Mouse (Mus musculus): ENCODE data around the gene Hist1h3f. TPM values are rescaled to one million over a fixed set of nuclear protein-coding genes. Genes with fewer than 3 reads are reported as not detected.
A peak's percentile ranks its signal among the peaks of the same experiment; 100 is the strongest.
"Not testable (repeated sequence)": the region's sequence is repeated elsewhere in the genome, so short reads cannot be mapped to it uniquely, and the experiment has no call there.

The Hist1h3f gene
- total and polyA plus RNA-seq, 3 experiments: 1.2 to 541 TPM; not detected in 1

DNA sequence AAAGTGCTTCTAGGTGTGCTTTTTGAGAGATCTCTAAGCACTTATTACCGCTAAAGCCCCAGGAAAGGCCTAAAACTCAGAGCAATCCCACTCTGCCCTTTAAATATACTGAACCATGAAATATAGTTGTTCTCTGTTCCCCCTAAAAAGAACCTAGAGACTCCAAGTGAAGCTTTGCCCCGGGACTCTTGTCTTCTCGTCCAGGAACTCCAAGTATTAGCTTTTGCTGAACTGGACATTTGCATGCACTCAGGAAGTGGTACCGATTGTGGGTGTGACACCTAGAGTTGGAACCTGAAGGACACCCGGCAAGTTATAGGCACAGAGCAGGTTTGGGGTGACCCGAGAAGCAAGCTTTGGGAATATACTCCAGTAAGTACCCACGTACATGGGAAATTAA, 47.4 kb downstream of the Hist1h3f start:
- H3K4me1 ChIP-seq (ENCODE audit: control insufficient read depth in 1 of 2, insufficient read depth in 2 of 2, low read length in 2 of 2): peaks cover 13 to 31% of the 10 kb centered on the region in 2 experiments
- peaks cover 0 to 33% of the 10 kb centered on the region in 2 experiments; a peak in 2 of 4 replicates for H3K36me3 ChIP-seq (ENCODE audit: control insufficient read depth in 1 of 2, insufficient read depth in 2 of 2, low read length in 2 of 2)
- no peaks in the 10 kb centered on the region for H3K9me3 ChIP-seq (replicated peaks; ENCODE audit: insufficient read depth, low read length)
- H3K79me2 ChIP-seq (ENCODE audit: control insufficient read depth, insufficient read depth, low read length, poor library complexity): no peaks in the 10 kb centered on the region; the same call in 1 of the 2 replicates
- no peak overlapping the region for H3K27ac ChIP-seq (ENCODE audit: control insufficient read depth, low read depth, low read length)
- TF ChIP-seq MXI1 (IDR thresholded peaks at IDR 0.05; ENCODE audit: low read depth, low read length): no peak
- no peak for TF ChIP-seq JUND (IDR thresholded peaks at IDR 0.05; ENCODE audit: low read depth, low read length)
- TF ChIP-seq ZNF384 (IDR thresholded peaks at IDR 0.05; ENCODE audit: low read depth, low read length): no peak
- no peak for TF ChIP-seq TCF12 (IDR thresholded peaks at IDR 0.05; ENCODE audit: low read depth, low read length)
- no peak overlapping the region for H3K4me3 ChIP-seq (ENCODE audit: control insufficient read depth in 1 of 2, insufficient read depth in 1 of 2, low read depth in 2 of 2, low read length in 2 of 2)
- no peaks in the 10 kb centered on the region for H3K27me3 ChIP-seq (ENCODE audit: control insufficient read depth in 1 of 2, insufficient read depth in 2 of 2, low read length in 2 of 2)
- DNase-seq (ENCODE audit: low read depth, low spot score): no peak
- no peak overlapping the region for H3K9ac ChIP-seq (ENCODE audit: control insufficient read depth, low read depth, low read length, poor library complexity, severe bottlenecking)

DNA sequence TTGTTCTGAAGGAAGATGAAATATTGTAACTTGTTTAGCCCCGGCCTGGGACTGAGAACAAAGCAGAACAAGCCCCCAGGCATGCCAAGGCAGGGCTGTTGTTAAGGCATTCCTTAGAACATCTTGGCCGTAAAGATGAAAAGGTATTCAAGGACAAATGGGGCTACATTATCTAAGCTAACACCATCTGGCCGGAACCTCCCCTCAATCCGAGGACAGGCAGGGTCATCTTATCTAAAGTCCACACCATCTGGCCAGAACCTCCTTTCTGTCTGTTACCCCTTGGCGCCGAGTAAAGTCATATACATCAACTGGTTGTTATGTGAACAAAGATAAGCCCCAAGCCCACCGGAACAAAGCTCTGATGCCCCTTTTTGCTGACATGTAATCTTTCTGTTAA, 48.0 kb downstream of the Hist1h3f start:
- H3K27ac ChIP-seq (ENCODE audit: control insufficient read depth, low read depth, low read length); H3K4me3 ChIP-seq (ENCODE audit: control insufficient read depth in 1 of 2, insufficient read depth in 1 of 2, low read depth in 2 of 2, low read length in 2 of 2); H3K9me3 ChIP-seq (replicated peaks; ENCODE audit: insufficient read depth, low read length); H3K9ac ChIP-seq (ENCODE audit: control insufficient read depth, low read depth, low read length, poor library complexity, severe bottlenecking); H3K79me2 ChIP-seq (ENCODE audit: control insufficient read depth, insufficient read depth, low read length, poor library complexity); DNase-seq (ENCODE audit: low read depth, low spot score); H3K27me3 ChIP-seq (ENCODE audit: control insufficient read depth in 1 of 2, insufficient read depth in 2 of 2, low read length in 2 of 2): not testable (repeated sequence)
- Histone ChIP-seq H3K36me3 (ENCODE audit: control insufficient read depth in 1 of 2, insufficient read depth in 2 of 2, low read length in 2 of 2) (peaks cover 0 to 34% of the 10 kb centered on the region in 2 experiments; a peak in 2 of 4 replicates), H3K4me1 (ENCODE audit: control insufficient read depth in 1 of 2, insufficient read depth in 2 of 2, low read length in 2 of 2) (peaks cover 15 to 32% of the 10 kb centered on the region in 2 experiments)

DNA sequence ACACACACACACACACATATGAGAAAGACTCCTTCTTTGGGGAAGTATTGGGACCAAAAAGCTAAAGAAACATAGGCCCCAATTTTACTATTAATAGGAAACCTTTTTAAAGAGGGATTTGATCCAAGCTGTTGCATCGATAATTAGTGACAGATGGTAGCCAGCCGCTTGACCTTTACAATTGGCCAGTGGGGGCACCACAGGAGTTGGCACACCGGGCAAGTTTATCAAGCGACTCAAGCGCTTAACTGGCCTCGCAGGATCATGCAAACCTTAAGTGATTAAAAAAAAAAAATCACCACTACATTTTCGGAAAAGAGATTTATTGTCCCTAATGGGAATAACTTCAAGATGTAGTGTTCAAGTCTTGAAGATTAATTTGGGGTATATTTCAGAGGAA, 48.8 kb downstream of the Hist1h3f start:
- no peaks in the 10 kb centered on the region for H3K79me2 ChIP-seq (ENCODE audit: control insufficient read depth, insufficient read depth, low read length, poor library complexity)
- peaks cover 0 to 31% of the 10 kb centered on the region in 2 experiments; a peak in 2 of 4 replicates for H3K36me3 ChIP-seq (ENCODE audit: control insufficient read depth in 1 of 2, insufficient read depth in 2 of 2, low read length in 2 of 2)
- H3K9ac ChIP-seq (ENCODE audit: control insufficient read depth, low read depth, low read length, poor library complexity, severe bottlenecking): no peak overlapping the region; the same call in 1 of the 2 replicates
- no peaks in the 10 kb centered on the region for H3K9me3 ChIP-seq (replicated peaks; ENCODE audit: insufficient read depth, low read length)
- no peak for DNase-seq (ENCODE audit: low read depth, low spot score)
- no peak overlapping the region for H3K4me3 ChIP-seq (ENCODE audit: control insufficient read depth in 1 of 2, insufficient read depth in 1 of 2, low read depth in 2 of 2, low read length in 2 of 2)
- TF ChIP-seq ELF1 (IDR thresholded peaks at IDR 0.05; ENCODE audit: low read depth, low read length) (no peak), ETS1 (IDR thresholded peaks at IDR 0.05; ENCODE audit: low read depth, low read length) (no peak), NELFE (IDR thresholded peaks at IDR 0.05; ENCODE audit: low read depth, low read length) (no peak), KAT2A (conservative IDR thresholded peaks at IDR 0.05; ENCODE audit: low read depth, low read length) (no peak), RAD21 (IDR thresholded peaks at IDR 0.05; ENCODE audit: low read depth, low read length) (no peak), SMC3 (IDR thresholded peaks at IDR 0.05; ENCODE audit: low read depth, low read length) (no peak), RCOR1 (IDR thresholded peaks at IDR 0.05; ENCODE audit: low read depth, low read length) (no peak), MAFK (IDR thresholded peaks at IDR 0.05; ENCODE audit: borderline replicate concordance, low read depth, low read length) (no peak)
- H3K27ac ChIP-seq (ENCODE audit: control insufficient read depth, low read depth, low read length): peak overlapping the region; percentile 64; the same call in 1 of the 2 replicates
- H3K4me1 ChIP-seq (ENCODE audit: control insufficient read depth in 1 of 2, insufficient read depth in 2 of 2, low read length in 2 of 2): peaks cover 15 to 32% of the 10 kb centered on the region in 2 experiments
- H3K27me3 ChIP-seq (ENCODE audit: control insufficient read depth in 1 of 2, insufficient read depth in 2 of 2, low read length in 2 of 2): no peaks in the 10 kb centered on the region

Data from MEL (cell line).